Mouse (Mus musculus) stomach, postnatal 0 days (tissue): ENCODE results near the gene Gm266. TPM values are rescaled to one million over a fixed set of nuclear protein-coding genes. Genes with fewer than 3 reads are reported as not detected.

Experiments used
- ATAC-seq: fragments of 200-750 bp; cut with Nextera tagmentation; 2 replicates; pipeline ENCODE4 v1.8.0; 2017; ENCODE audit not compliant: low FRiP score, low TSS enrichment
- DNase-seq: peaks from one replicate; pipeline ENCODE4 v3.0.0-alpha.2; 2016; ENCODE audit warnings: low spot score
- H3K27ac ChIP-seq: fragments of 300-500 bp; sonication (generic); replicated peaks from 2 replicates; pipeline ENCODE4 v1.5.1; 2014; ENCODE audit warnings: mild to moderate bottlenecking, control low read depth
- H3K27me3 ChIP-seq: fragments of 300-500 bp; sonication (generic); 2 replicates; pipeline ENCODE4 v1.6.1; 2014; ENCODE audit warnings: low read length; ENCODE audit not compliant: control insufficient read depth, insufficient read depth
- H3K36me3 ChIP-seq: fragments of 300-500 bp; sonication (generic); 2 replicates; pipeline ENCODE4 v1.6.1; 2014; ENCODE audit warnings: low read length, mixed read lengths; ENCODE audit not compliant: control insufficient read depth, insufficient read depth
- H3K4me1 ChIP-seq: fragments of 300-500 bp; sonication (generic); replicated peaks from 2 replicates; pipeline ENCODE4 v1.6.1; 2014; ENCODE audit warnings: antibody characterized with exemption; ENCODE audit not compliant: control insufficient read depth, insufficient read depth
- H3K4me2 ChIP-seq: fragments of 300-500 bp; sonication (generic); replicated peaks from 2 replicates; pipeline ENCODE4 v1.6.1; 2014; ENCODE audit warnings: low read depth, mild to moderate bottlenecking, control low read depth, moderate library complexity
- H3K4me3 ChIP-seq: fragments of 300-500 bp; sonication (generic); 2 replicates; pipeline ENCODE4 v1.5.1; 2014; ENCODE audit warnings: low read depth, low read length, control low read depth
- H3K9ac ChIP-seq: fragments of 300-500 bp; sonication (generic); 2 replicates; pipeline ENCODE4 v1.6.1; 2014; ENCODE audit warnings: mild to moderate bottlenecking, low read length, control low read depth, mixed read lengths
- H3K9me3 ChIP-seq: fragments of 300-500 bp; sonication (generic); 2 replicates; pipeline ENCODE4 v1.6.1; 2016; ENCODE audit warnings: low read length; ENCODE audit not compliant: control insufficient read depth
- CTCF ChIP-seq: IDR thresholded peaks from 2 replicates; pipeline ENCODE4 v1.5.1; 2016; ENCODE audit warnings: antibody characterized with exemption, low read depth, mild to moderate bottlenecking, moderate library complexity
- EP300 ChIP-seq: optimal IDR thresholded peaks from 2 replicates; pipeline ENCODE3; 2016; ENCODE audit warnings: antibody characterized with exemption
- WGBS: fragments of 180-500 bp; shearing (Covaris S2); extraction: QIAGEN DNeasy Blood & Tissue Kit; methylation state at CpG from one replicate; pipeline ENCODE4 v1.1.7; 2014; 5-methylcytosine and 5-hydroxymethylcytosine counted together
- polyA plus RNA-seq: library from polyadenylated mRNA; unstranded; fragments of >200 nt; fragmentation: Nextera tagmentation; extraction: Ambion mirVana; gene quantifications from 2 replicates; pipeline ENCODE4 v1.2.1, GENCODE M21; 2015

Gene Gm266
- polyA plus RNA-seq, 1 experiment from 2014 or later: 12.5 TPM

DNA sequence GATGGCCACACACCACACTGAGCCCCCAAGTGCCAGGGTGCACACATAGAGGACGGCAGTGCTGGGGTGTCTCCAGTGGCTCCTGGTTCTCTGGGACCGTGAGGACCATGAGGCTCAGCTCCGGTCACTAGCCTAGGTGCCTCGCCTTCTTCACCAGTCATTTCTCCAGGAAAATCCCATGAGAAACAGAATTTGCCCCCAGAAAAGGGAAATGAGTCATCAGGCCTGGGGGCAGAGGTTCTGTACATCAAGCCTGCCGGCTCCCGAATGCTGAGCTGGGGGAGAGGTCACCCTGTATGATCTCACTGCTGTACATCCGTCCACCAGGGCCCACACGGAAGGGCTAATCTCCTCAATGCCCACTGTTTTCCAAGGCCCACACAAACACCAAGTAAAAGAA is 29.8 kb downstream of the Gm266 start:
- 58% methylated on average over 8 of the region's 8 CpGs for WGBS
- DNase-seq (no peak), ATAC-seq (no peak)
- H3K9ac ChIP-seq: no peak overlapping the region
- no peak overlapping the region for H3K27ac ChIP-seq
- H3K4me2 ChIP-seq: no peak overlapping the region
- no peaks in the 10 kb centered on the region for H3K27me3 ChIP-seq
- no peak for TF ChIP-seq EP300
- no peak for TF ChIP-seq CTCF
- no peaks in the 10 kb centered on the region for H3K9me3 ChIP-seq
- H3K4me3 ChIP-seq: no peak overlapping the region
- H3K36me3 ChIP-seq: no peaks in the 10 kb centered on the region
- no peaks in the 10 kb centered on the region; the same call in 1 of the 2 replicates for H3K4me1 ChIP-seq

DNA sequence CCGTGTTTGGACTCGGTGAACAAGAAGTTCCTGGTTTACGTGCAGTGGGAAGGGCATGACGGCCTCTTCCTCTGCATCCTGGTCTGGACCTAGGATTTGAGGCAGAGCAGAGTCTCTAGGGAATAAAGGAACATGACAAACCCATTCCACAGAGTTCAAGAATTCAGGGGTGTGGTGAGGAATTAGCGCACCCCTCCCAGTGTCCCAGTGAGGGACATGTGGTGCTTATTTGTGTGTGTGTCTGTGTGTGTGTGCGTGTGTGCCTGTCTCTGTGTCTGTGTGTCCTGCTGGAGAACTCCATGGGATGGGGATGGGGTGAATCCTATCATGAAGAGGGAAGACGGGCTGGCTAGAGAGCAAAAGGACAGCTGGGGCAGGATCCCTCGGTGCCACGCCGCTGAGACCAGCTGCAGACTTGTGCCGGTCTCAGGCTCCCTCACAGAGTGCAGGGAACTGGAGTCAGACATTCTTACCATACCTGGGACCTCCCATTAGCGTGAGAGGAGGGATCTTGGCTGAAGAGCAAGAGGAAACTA is 30.2 kb downstream of the Gm266 start:
- DNase-seq: no peak
- Histone ChIP-seq H3K4me1 (no peaks in the 10 kb centered on the region; the same call in 1 of the 2 replicates), H3K9ac (no peak overlapping the region), H3K4me3 (no peak overlapping the region), H3K27me3 (no peaks in the 10 kb centered on the region), H3K4me2 (no peak overlapping the region), H3K36me3 (no peaks in the 10 kb centered on the region), H3K9me3 (no peaks in the 10 kb centered on the region), H3K27ac (no peak overlapping the region)
- TF ChIP-seq EP300 (no peak), CTCF (no peak)
- ATAC-seq: no peak; the same call in 1 of the 2 replicates
- WGBS: 62% methylated on average over 12 of the region's 12 CpGs

GRCm38 (mm10) chr12:111454543-111455280 is 30.9 kb downstream of the Gm266 start:
- Histone ChIP-seq H3K27me3 (no peaks in the 10 kb centered on the region), H3K4me1 (no peaks in the 10 kb centered on the region; the same call in 1 of the 2 replicates), H3K27ac (no peak overlapping the region), H3K9me3 (no peaks in the 10 kb centered on the region), H3K4me3 (no peak overlapping the region), H3K9ac (no peak overlapping the region), H3K4me2 (no peak overlapping the region), H3K36me3 (no peaks in the 10 kb centered on the region)
- 53% methylated on average over 10 of the region's 10 CpGs for WGBS
- no peak for TF ChIP-seq EP300
- TF ChIP-seq CTCF: no peak
- ATAC-seq (no peak; the same call in 1 of the 2 replicates), DNase-seq (no peak)

- Histone ChIP-seq H3K4me2 (no peak overlapping the region), H3K27ac (no peak overlapping the region), H3K36me3 (no peaks in the 10 kb centered on the region), H3K27me3 (no peaks in the 10 kb centered on the region), H3K4me3 (no peak overlapping the region), H3K9ac (no peak overlapping the region), H3K9me3 (no peaks in the 10 kb centered on the region), H3K4me1 (no peaks in the 10 kb centered on the region; the same call in 1 of the 2 replicates)
- WGBS: 42% methylated on average over 4 of the region's 4 CpGs
- ATAC-seq (no peak), DNase-seq (no peak)
- TF ChIP-seq CTCF (peak; percentile 32), EP300 (no peak)
Observed at GRCm38 (mm10) chr12:111454021-111454420, 31.6 kb downstream of the Gm266 start.

DNA sequence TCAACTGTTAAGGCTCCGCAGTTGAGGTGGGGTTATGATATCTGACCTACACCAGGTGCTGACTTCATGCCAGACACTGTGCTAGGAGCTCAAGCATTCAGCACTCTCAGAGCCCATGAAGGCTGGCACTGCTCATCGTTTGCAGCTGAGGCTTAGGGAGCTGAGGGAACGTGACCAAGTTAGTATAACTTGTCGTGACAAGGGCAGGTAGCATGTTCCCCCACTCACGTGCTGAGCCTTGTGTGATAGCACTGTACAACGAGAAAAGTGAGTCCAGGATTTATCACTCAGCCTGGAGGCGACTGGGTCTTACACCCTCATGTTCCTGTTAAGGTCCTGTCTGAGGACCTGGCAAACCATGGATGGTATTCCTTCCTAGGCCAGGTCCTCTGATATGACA is 34.1 kb downstream of the Gm266 start:
- H3K4me3 ChIP-seq: no peak overlapping the region
- DNase-seq (no peak), ATAC-seq (no peak)
- H3K27me3 ChIP-seq: peaks cover 7% of the 10 kb centered on the region
- no peak overlapping the region for H3K27ac ChIP-seq
- H3K9me3 ChIP-seq: no peaks in the 10 kb centered on the region
- no peak overlapping the region for H3K9ac ChIP-seq
- H3K4me1 ChIP-seq: no peaks in the 10 kb centered on the region; the same call in 1 of the 2 replicates
- H3K36me3 ChIP-seq: no peaks in the 10 kb centered on the region
- no peak overlapping the region for H3K4me2 ChIP-seq
- TF ChIP-seq CTCF (no peak), EP300 (no peak)
- 78% methylated on average over 7 of the region's 7 CpGs for WGBS

DNA sequence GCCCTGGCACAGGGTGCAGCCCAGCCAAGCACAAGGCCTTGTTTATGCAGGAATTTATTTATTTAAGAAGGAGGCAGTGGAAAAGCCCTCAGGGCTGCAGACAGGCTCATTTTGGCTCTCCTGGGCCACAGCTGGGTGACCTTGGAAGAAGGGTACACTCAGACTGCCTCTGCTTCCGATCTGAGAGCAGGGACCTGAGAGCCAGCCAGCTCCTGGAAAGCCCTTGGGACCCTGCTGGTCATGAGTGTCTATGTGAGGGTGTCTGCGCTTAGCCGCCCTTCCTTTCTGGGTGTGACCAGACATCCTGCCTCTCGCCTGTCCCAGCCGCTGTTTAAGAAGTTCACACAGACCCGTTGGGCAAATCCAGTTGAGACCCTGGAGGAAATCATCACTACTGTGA is 35.3 kb downstream of the Gm266 start:
- Histone ChIP-seq H3K4me1 (no peaks in the 10 kb centered on the region; the same call in 1 of the 2 replicates), H3K36me3 (no peaks in the 10 kb centered on the region), H3K4me2 (no peak overlapping the region), H3K4me3 (no peak overlapping the region), H3K27me3 (peaks cover 16% of the 10 kb centered on the region), H3K9me3 (no peaks in the 10 kb centered on the region), H3K9ac (no peak overlapping the region), H3K27ac (no peak overlapping the region)
- TF ChIP-seq CTCF: no peak
- TF ChIP-seq EP300: no peak
- WGBS: 56% methylated on average over 6 of the region's 6 CpGs
- DNase-seq: no peak
- ATAC-seq: no peak
